Mouse (Mus musculus): ENCODE data around the gene Sec24a. TPM values are rescaled to one million over a fixed set of nuclear protein-coding genes. Genes with fewer than 3 reads are reported as not detected.

Sec24a gene
- polyA plus RNA-seq, 1 experiment from 2014 or later: 15.9 TPM

- H3K4me1 ChIP-seq: peaks cover 37% of the 10 kb centered on the region
- WGBS: 1% methylated on average over 70 of the region's 70 CpGs
- H3K27me3 ChIP-seq (replicated peaks): peaks cover 24% of the 10 kb centered on the region
- H3K36me3 ChIP-seq: no peaks in the 10 kb centered on the region
- H3K4me3 ChIP-seq: peak within 1 kb of the TSS; percentile 47
- peak within 1 kb of the TSS; percentile 52 for H3K9ac ChIP-seq
- ATAC-seq (ENCODE audit: low FRiP score, low read depth): peak; percentile 37; the same call in 1 of the 2 replicates
- H3K27ac ChIP-seq: no peak within 1 kb of the TSS
- peak within 1 kb of the TSS; percentile 87 for H3K4me2 ChIP-seq (replicated peaks)
- no peaks in the 10 kb centered on the region for H3K9me3 ChIP-seq
These were observed 112.5 kb downstream of the Sec24a start, which contains the start of the genes N4bp3 and D930048N14Rik for GRCm38 (mm10) chr11:51650691-51651515. N4bp3 (minus strand) TSS chr11:51650842. D930048N14Rik (plus strand) TSS chr11:51650954.

- H3K4me3 ChIP-seq: peak overlapping the region; percentile 47
- H3K4me2 ChIP-seq (replicated peaks): peak overlapping the region; percentile 87
- ATAC-seq (ENCODE audit: low FRiP score, low read depth): no peak
- H3K27ac ChIP-seq: no peak overlapping the region
- H3K9me3 ChIP-seq: no peaks in the 10 kb centered on the region
- H3K27me3 ChIP-seq (replicated peaks): peaks cover 24% of the 10 kb centered on the region
- under 1% methylated on average over 30 of the region's 30 CpGs for WGBS
- H3K4me1 ChIP-seq: peaks cover 37% of the 10 kb centered on the region
- H3K9ac ChIP-seq: peak overlapping the region; percentile 52
- no peaks in the 10 kb centered on the region for H3K36me3 ChIP-seq
These were observed 113.2 kb downstream of the Sec24a start for GRCm38 (mm10) chr11:51650261-51650660.

GRCm38 (mm10) chr11:51649889-51650199, 113.6 kb downstream of the Sec24a start:
- Histone ChIP-seq H3K9ac (peak overlapping the region; percentile 52), H3K27me3 (replicated peaks) (peaks cover 24% of the 10 kb centered on the region), H3K36me3 (no peaks in the 10 kb centered on the region), H3K9me3 (no peaks in the 10 kb centered on the region), H3K27ac (no peak overlapping the region), H3K4me1 (peaks cover 37% of the 10 kb centered on the region), H3K4me3 (peak overlapping the region; percentile 47), H3K4me2 (replicated peaks) (peak overlapping the region; percentile 87)
- 4% methylated on average over 7 of the region's 7 CpGs for WGBS
- no peak for ATAC-seq (ENCODE audit: low FRiP score, low read depth)

- Histone ChIP-seq H3K36me3 (no peaks in the 10 kb centered on the region), H3K9me3 (no peaks in the 10 kb centered on the region), H3K4me1 (peaks cover 37% of the 10 kb centered on the region), H3K9ac (peak overlapping the region; percentile 52), H3K4me2 (replicated peaks) (peak overlapping the region; percentile 87), H3K4me3 (peak overlapping the region; percentile 47), H3K27me3 (replicated peaks) (peaks cover 24% of the 10 kb centered on the region), H3K27ac (no peak overlapping the region)
- WGBS: 23% methylated on average over 11 of the region's 11 CpGs
- ATAC-seq (ENCODE audit: low FRiP score, low read depth): no peak
These were observed 114.1 kb downstream of the Sec24a start for GRCm38 (mm10) chr11:51649111-51649888.

- peaks cover 24% of the 10 kb centered on the region for H3K27me3 ChIP-seq (replicated peaks)
- 0 out of 2 replicates have a peak, but pooled peaks cover under 1% of the 10 kb centered on the region for H3K36me3 ChIP-seq
- WGBS: 10% methylated on average over 3 of the region's 3 CpGs
- peak overlapping the region; percentile 15; the same call in 1 of the 2 replicates for H3K4me3 ChIP-seq
- no peaks in the 10 kb centered on the region for H3K9me3 ChIP-seq
- peak; percentile 35 for ATAC-seq (ENCODE audit: low FRiP score, low read depth)
- peak overlapping the region; percentile 87 for H3K4me2 ChIP-seq (replicated peaks)
- no peak overlapping the region for H3K27ac ChIP-seq
- peak overlapping the region; percentile 18; the same call in 1 of the 2 replicates for H3K9ac ChIP-seq
- peaks cover 37% of the 10 kb centered on the region for H3K4me1 ChIP-seq
These were observed 114.9 kb downstream of the Sec24a start for GRCm38 (mm10) chr11:51648566-51648965.

GRCm38 (mm10) chr11:51646751-51647667, 116.4 kb downstream of the Sec24a start:
- WGBS: 65% methylated on average over 15 of the region's 15 CpGs
- no peak overlapping the region for H3K4me3 ChIP-seq
- H3K9me3 ChIP-seq: no peaks in the 10 kb centered on the region
- 0 out of 2 replicates have a peak, but pooled peaks cover 5% of the 10 kb centered on the region for H3K36me3 ChIP-seq
- H3K4me2 ChIP-seq (replicated peaks): 0 out of 2 replicates have a peak overlapping the region, but pooled peaks have one; percentile 0
- H3K27me3 ChIP-seq (replicated peaks): peaks cover 24% of the 10 kb centered on the region
- no peak overlapping the region for H3K9ac ChIP-seq
- H3K4me1 ChIP-seq: peaks cover 37% of the 10 kb centered on the region
- H3K27ac ChIP-seq: no peak overlapping the region
- ATAC-seq (ENCODE audit: low FRiP score, low read depth): no peak

GRCm38 (mm10) chr11:51646245-51646644, 117.2 kb downstream of the Sec24a start:
- no peak for ATAC-seq (ENCODE audit: low FRiP score, low read depth)
- H3K27ac ChIP-seq: no peak overlapping the region
- 84% methylated on average over 7 of the region's 7 CpGs for WGBS
- 0 out of 2 replicates have a peak, but pooled peaks cover 5% of the 10 kb centered on the region for H3K36me3 ChIP-seq
- no peak overlapping the region for H3K4me3 ChIP-seq
- H3K27me3 ChIP-seq (replicated peaks): peaks cover 21% of the 10 kb centered on the region
- H3K4me2 ChIP-seq (replicated peaks): no peak overlapping the region
- no peaks in the 10 kb centered on the region for H3K9me3 ChIP-seq
- peaks cover 37% of the 10 kb centered on the region for H3K4me1 ChIP-seq
- H3K9ac ChIP-seq: no peak overlapping the region

GRCm38 (mm10) chr11:51645293-51645692, 118.1 kb downstream of the Sec24a start:
- WGBS: 93% methylated on average over 13 of the region's 13 CpGs
- 0 out of 2 replicates have a peak, but pooled peaks cover 5% of the 10 kb centered on the region for H3K36me3 ChIP-seq
- H3K4me1 ChIP-seq: peaks cover 32% of the 10 kb centered on the region
- H3K4me3 ChIP-seq: no peak overlapping the region
- no peak overlapping the region for H3K27ac ChIP-seq
- H3K4me2 ChIP-seq (replicated peaks): no peak overlapping the region
- peaks cover 14% of the 10 kb centered on the region for H3K27me3 ChIP-seq (replicated peaks)
- no peaks in the 10 kb centered on the region for H3K9me3 ChIP-seq
- ATAC-seq (ENCODE audit: low FRiP score, low read depth): no peak
- H3K9ac ChIP-seq: no peak overlapping the region

GRCm38 (mm10) chr11:51644217-51644616, 119.2 kb downstream of the Sec24a start:
- ATAC-seq (ENCODE audit: low FRiP score, low read depth): no peak
- H3K4me2 ChIP-seq (replicated peaks): no peak overlapping the region
- H3K27ac ChIP-seq: no peak overlapping the region
- no peaks in the 10 kb centered on the region for H3K9me3 ChIP-seq
- WGBS: 75% methylated on average over 16 of the region's 16 CpGs
- H3K27me3 ChIP-seq (replicated peaks): peaks cover 3% of the 10 kb centered on the region; the same call in 1 of the 2 replicates
- H3K36me3 ChIP-seq: 0 out of 2 replicates have a peak, but pooled peaks cover 5% of the 10 kb centered on the region
- H3K9ac ChIP-seq: no peak overlapping the region
- H3K4me1 ChIP-seq: peaks cover 21% of the 10 kb centered on the region
- no peak overlapping the region for H3K4me3 ChIP-seq

- no peaks in the 10 kb centered on the region for H3K9me3 ChIP-seq
- no peak overlapping the region for H3K27ac ChIP-seq
- H3K4me1 ChIP-seq: peaks cover 16% of the 10 kb centered on the region
- no peak overlapping the region; the same call in 1 of the 2 replicates for H3K4me2 ChIP-seq (replicated peaks)
- 73% methylated on average over 15 of the region's 15 CpGs for WGBS
- 0 out of 2 replicates have a peak, but pooled peaks cover 5% of the 10 kb centered on the region for H3K36me3 ChIP-seq
- ATAC-seq (ENCODE audit: low FRiP score, low read depth): no peak
- H3K27me3 ChIP-seq (replicated peaks): no peaks in the 10 kb centered on the region
- H3K4me3 ChIP-seq: no peak overlapping the region
- H3K9ac ChIP-seq: no peak overlapping the region
These were observed 119.7 kb downstream of the Sec24a start for GRCm38 (mm10) chr11:51643761-51644160.

GRCm38 (mm10) chr11:51643202-51643601, 120.2 kb downstream of the Sec24a start:
- no peak for ATAC-seq (ENCODE audit: low FRiP score, low read depth)
- Histone ChIP-seq H3K27ac (no peak overlapping the region), H3K4me2 (replicated peaks) (no peak overlapping the region), H3K9ac (no peak overlapping the region), H3K4me3 (no peak overlapping the region), H3K36me3 (0 out of 2 replicates have a peak, but pooled peaks cover 5% of the 10 kb centered on the region), H3K4me1 (peaks cover 12% of the 10 kb centered on the region), H3K9me3 (no peaks in the 10 kb centered on the region), H3K27me3 (replicated peaks) (no peaks in the 10 kb centered on the region)
- 86% methylated on average over 9 of the region's 9 CpGs for WGBS
